Mouse (Mus musculus): Measurements from ENCODE around the gene Rin2. TPM values are rescaled to one million over a fixed set of nuclear protein-coding genes. Genes with fewer than 3 reads are reported as not detected.

Gene Rin2
- 10 to 100 TPM; 60.7 to 65.6 TPM for total RNA-seq (2023)

DNA sequence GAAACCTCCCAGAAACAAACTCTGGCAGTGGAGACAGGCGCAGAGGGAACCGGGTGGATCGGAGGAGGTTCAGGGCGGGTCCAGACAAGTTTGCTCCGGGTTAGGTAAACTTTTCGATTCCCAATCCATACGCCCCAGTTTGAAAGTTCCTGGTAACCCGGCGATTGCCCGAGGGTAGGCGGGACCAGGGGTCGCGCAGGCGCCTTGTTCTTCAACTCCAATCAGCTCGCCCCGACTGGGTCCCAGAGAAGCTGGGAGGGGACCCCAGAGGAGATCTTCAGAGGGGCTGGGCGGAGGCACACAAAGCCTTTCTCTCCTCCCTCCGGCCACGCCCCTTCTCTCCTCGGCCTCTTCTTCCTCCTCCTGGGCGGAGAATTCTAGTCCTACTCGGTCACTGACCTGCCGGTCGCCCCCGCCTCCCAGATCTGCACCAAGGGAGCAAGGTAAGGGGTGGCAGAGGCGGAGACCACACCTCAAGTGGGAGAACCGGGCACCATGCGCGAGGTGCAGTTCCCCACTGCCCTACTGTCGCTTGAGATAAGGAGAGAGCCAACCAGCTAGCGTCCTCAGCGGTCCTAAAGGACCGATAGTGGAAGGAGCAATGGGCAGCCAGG lies at the start of gene Rin2:
Gene Rin2 (plus strand): TSS at position 74 of the 614 bp plus-strand sequence.

DNA sequence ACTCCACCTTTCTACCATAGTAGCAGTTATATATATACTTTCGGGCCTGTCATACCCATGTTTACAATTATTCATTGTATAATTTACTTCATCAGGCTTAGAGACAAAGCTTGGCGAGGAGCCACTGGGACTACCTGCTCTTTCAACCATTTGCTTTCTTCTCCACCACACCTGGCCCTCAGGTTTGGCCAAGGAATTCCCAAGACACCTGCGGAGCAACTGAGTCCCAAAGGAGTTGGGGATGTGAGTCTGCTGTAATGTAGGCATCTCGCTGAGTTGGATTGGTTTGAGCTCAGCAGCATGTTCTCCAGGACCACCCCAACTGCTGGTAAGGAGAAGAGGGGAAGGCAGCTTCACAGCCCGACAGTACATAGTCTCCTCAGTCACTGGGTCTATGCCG lies 226.8 kb downstream of the Rin2 start, which contains the start of gene Naa20:
Gene Naa20 (plus strand): TSS at position 239 of the 400 bp plus-strand sequence.

DNA sequence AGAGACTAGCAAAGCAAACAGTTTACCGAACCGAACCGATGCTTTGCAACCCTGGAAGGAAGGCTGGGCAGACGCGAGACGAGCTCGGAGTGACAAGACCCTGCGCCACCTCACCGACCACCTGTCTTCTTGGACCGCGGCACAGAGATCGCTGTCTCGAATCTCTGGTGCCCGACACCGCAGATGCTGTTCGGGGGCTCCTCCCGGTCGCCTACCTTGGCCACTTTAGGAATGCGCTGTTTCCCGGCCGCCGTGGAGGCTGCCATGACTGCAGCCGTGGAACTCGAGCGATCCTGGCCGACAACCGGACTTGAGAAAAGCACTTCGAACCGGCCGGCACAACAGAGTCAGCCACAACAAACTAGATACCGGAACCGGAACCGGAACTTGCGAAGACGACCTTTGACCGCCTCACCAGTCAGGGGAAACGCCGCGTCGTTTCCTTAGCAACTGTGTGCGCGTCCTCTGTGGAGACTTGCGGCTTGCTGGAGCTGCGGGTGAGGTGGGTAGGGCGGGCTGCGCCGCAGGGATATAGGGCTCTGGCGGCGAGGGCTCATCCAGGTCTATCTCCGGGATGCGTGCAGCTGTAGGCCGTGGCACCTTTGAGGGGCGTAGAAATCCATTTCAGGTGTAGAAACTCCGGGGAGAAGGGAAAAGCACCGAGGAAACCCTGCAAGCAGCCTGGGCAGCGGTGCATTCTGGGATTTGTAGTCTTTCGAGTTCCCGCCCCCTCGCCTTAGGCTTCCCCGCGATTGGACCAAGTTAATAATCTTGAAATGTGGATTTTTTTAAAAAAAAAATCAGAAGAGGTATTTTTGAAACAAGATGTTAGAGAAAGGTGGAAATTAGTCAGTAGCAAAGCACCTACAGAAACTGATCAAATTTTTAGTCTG lies 259.6 kb downstream of the Rin2 start, which contains the start of the genes Cfap61 and Crnkl1:
Gene Cfap61 (plus strand): TSS at position 446 of the 893 bp plus-strand sequence.
Gene Crnkl1 (minus strand): TSS at position 676 of the 893 bp plus-strand sequence.

Other genes starting within 250 kb of the Rin2 start
- 10 to 100 TPM; 30.2 to 32.6 TPM for gene Naa20, start 226.9 kb downstream of the Rin2 start, total RNA-seq (2023)